Mouse (Mus musculus) hindbrain, embryonic 12.5 days (tissue): ENCODE results near the gene Telo2. TPM values are rescaled to one million over a fixed set of nuclear protein-coding genes. Genes with fewer than 3 reads are reported as not detected.
"Not testable (repeated sequence)": the region's sequence is repeated elsewhere in the genome, so short reads cannot be mapped to it uniquely, and the experiment has no call there.

Source experiments
- ATAC-seq: fragments of 200-750 bp; cut with Nextera tagmentation; 2 replicates; pipeline ENCODE4 v1.8.0; 2017; ENCODE audit warnings: moderate TSS enrichment; ENCODE audit not compliant: low FRiP score
- H3K27ac ChIP-seq: fragments of 300-500 bp; sonication (generic); 2 replicates; pipeline ENCODE4 v1.5.1; 2016; ENCODE audit warnings: mild to moderate bottlenecking
- H3K27me3 ChIP-seq: fragments of 300-500 bp; sonication (generic); 2 replicates; pipeline ENCODE4 v1.6.1; 2016; ENCODE audit warnings: mild to moderate bottlenecking
- H3K36me3 ChIP-seq: fragments of 300-500 bp; sonication (generic); 2 replicates; pipeline ENCODE4 v1.6.1; 2016; ENCODE audit warnings: mild to moderate bottlenecking
- H3K4me1 ChIP-seq: fragments of 300-500 bp; sonication (generic); 2 replicates; pipeline ENCODE4 v1.6.1; 2016
- H3K4me2 ChIP-seq: fragments of 300-500 bp; sonication (generic); replicated peaks from 2 replicates; pipeline ENCODE4 v1.6.1; 2016; ENCODE audit warnings: mild to moderate bottlenecking
- H3K4me3 ChIP-seq: fragments of 300-500 bp; sonication (generic); 2 replicates; pipeline ENCODE4 v1.5.1; 2016; ENCODE audit warnings: mild to moderate bottlenecking
- H3K9ac ChIP-seq: fragments of 300-500 bp; sonication (generic); 2 replicates; pipeline ENCODE4 v1.6.1; 2016; ENCODE audit warnings: mild to moderate bottlenecking, moderate library complexity
- H3K9me3 ChIP-seq: fragments of 300-500 bp; sonication (generic); replicated peaks from 2 replicates; pipeline ENCODE4 v1.6.1; 2016; ENCODE audit warnings: mild to moderate bottlenecking
- WGBS: fragments of 180-500 bp; shearing (Covaris S2); methylation state at CpG from one replicate; pipeline ENCODE4 v1.1.7; 2016; 5-methylcytosine and 5-hydroxymethylcytosine counted together
- polyA plus RNA-seq: library from polyadenylated mRNA; unstranded; fragments of >200 nt; fragmentation: Nextera tagmentation; extraction: Ambion mirVana; gene quantifications from 2 replicates; pipeline ENCODE4 v1.2.1, GENCODE M21; 2016

The Telo2 gene
- polyA plus RNA-seq: 42.5 and 43.2 TPM in 2 replicates

- 5% methylated on average over 40 of the region's 40 CpGs for WGBS
- Histone ChIP-seq H3K9ac (peak within 1 kb of the TSS; percentile 84), H3K4me1 (peaks cover 11% of the 10 kb centered on the region), H3K27ac (peak within 1 kb of the TSS; percentile 85), H3K9me3 (no peaks in the 10 kb centered on the region), H3K4me3 (peak within 1 kb of the TSS; percentile 65), H3K4me2 (peak within 1 kb of the TSS; percentile 98), H3K27me3 (0 out of 2 replicates have a peak, but pooled peaks cover 5% of the 10 kb centered on the region), H3K36me3 (peaks cover 15% of the 10 kb centered on the region; the same call in 1 of the 2 replicates)
- peak; percentile 92 for ATAC-seq
Observed at GRCm38 (mm10) chr17:25115664-25116432, at the start of gene Telo2. Gene Telo2 (minus strand): TSS chr17:25115967.

DNA sequence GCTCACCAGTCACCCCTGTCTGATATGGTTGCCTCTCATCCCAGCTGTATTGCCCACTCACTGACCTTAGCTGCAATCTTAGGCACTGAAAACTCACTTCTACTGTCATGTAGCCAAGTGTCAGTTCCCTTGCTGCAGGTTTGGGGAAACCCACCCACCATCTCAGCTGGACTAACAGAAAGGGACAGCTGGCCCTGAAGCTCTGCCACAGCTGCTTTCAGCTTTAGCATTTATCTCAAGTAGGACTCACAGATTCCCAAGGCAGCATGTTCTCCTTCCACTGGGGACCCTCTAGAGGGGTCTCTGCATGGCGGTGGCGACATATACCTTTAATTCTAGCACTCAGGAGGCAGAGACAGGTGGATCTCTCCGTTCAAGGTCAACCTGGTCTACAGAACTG, 49.0 kb upstream of the Telo2 start:
- Histone ChIP-seq H3K27ac (no peak overlapping the region), H3K9me3 (no peaks in the 10 kb centered on the region), H3K36me3 (peaks cover 19% of the 10 kb centered on the region), H3K4me1 (no peaks in the 10 kb centered on the region), H3K27me3 (no peaks in the 10 kb centered on the region), H3K4me2 (no peak overlapping the region), H3K4me3 (no peak overlapping the region), H3K9ac (no peak overlapping the region)
- ATAC-seq: no peak
- WGBS: 84% methylated on average over 3 of the region's 3 CpGs

- WGBS: 76% methylated on average over 7 of the region's 7 CpGs
Observed at GRCm38 (mm10) chr17:25163387-25163786, 47.6 kb upstream of the Telo2 start.

GRCm38 (mm10) chr17:25162161-25162560, 46.4 kb upstream of the Telo2 start, which contains the start of gene Ccdc154:
Gene Ccdc154 (plus strand): TSS chr17:25162461.
- Histone ChIP-seq H3K36me3 (peaks cover 36% of the 10 kb centered on the region), H3K27ac (no peak within 1 kb of the TSS), H3K4me2 (no peak within 1 kb of the TSS)

More at GRCm38 (mm10) chr17:25163387-25163786, 47.6 kb upstream of the Telo2 start:
- no peak overlapping the region for H3K9ac ChIP-seq
- no peak overlapping the region for H3K4me3 ChIP-seq
- peaks cover 26% of the 10 kb centered on the region for H3K36me3 ChIP-seq
- no peaks in the 10 kb centered on the region for H3K9me3 ChIP-seq
- no peak overlapping the region for H3K27ac ChIP-seq
- no peaks in the 10 kb centered on the region for H3K27me3 ChIP-seq
- H3K4me1 ChIP-seq: no peaks in the 10 kb centered on the region
- H3K4me2 ChIP-seq: no peak overlapping the region
- ATAC-seq: no peak

DNA sequence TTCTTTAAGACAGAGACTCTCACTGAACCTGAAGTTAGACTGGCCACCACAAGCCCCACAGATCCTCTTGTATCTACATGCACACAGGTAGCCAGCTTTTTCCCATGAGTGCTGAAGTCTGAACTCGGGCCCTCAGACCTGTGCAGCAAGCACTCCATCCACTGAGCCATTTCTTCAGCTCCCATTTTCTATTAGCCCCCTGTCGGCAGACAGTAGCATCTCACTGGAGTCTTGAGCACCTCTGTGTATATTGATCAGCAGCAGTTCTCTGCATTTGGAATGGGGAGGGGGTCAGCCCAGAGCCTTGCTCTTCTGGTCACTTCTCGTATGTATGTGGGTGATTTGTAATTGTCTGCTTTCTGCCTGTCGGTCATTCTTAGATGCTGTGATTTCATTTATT, 24.2 kb upstream of the Telo2 start:
- H3K27ac ChIP-seq: no peak overlapping the region
- WGBS: 77% methylated on average over 4 of the region's 4 CpGs

More at GRCm38 (mm10) chr17:25162161-25162560, 46.4 kb upstream of the Telo2 start, which contains the start of gene Ccdc154:
- Histone ChIP-seq H3K4me1 (no peaks in the 10 kb centered on the region), H3K27me3 (no peaks in the 10 kb centered on the region), H3K9me3 (no peaks in the 10 kb centered on the region), H3K4me3 (no peak within 1 kb of the TSS), H3K9ac (no peak within 1 kb of the TSS)
- WGBS: 90% methylated on average over 1 of the region's 1 CpGs
- ATAC-seq: no peak

DNA sequence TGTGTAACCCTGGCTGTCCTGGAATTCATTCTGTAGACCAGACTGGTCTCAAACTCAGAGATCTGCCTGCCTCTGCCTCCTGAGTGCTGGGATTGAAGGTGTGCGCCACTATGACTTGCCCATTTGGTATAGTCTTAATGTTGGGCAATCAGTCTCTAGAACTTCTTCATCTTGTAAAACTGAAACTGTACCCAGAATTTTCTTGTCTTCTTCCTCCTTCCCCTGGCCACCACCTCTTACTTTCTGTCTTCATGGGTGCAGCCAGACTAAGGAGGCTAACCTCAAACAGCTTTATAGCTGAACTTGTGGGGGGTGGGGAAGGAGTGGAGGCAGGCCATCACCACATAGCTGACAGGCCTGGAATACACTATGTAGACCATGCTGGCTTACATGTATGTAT, 23.0 kb upstream of the Telo2 start:
- Histone ChIP-seq H3K27ac (no peak overlapping the region), H3K4me3 (no peak overlapping the region), H3K4me1 (peaks cover 17% of the 10 kb centered on the region), H3K9me3 (no peaks in the 10 kb centered on the region), H3K27me3 (no peaks in the 10 kb centered on the region), H3K4me2 (no peak overlapping the region), H3K9ac (no peak overlapping the region), H3K36me3 (peaks cover 11% of the 10 kb centered on the region)
- no peak for ATAC-seq
- 100% methylated on average over 1 of the region's 1 CpGs for WGBS

More for the DNA sequence above, 24.2 kb upstream of the Telo2 start:
- ATAC-seq: no peak
- no peak overlapping the region for H3K9ac ChIP-seq
- peaks cover 21% of the 10 kb centered on the region for H3K36me3 ChIP-seq
- H3K27me3 ChIP-seq: no peaks in the 10 kb centered on the region
- H3K4me3 ChIP-seq: no peak overlapping the region
- peaks cover 7% of the 10 kb centered on the region; the same call in 1 of the 2 replicates for H3K4me1 ChIP-seq
- no peaks in the 10 kb centered on the region for H3K9me3 ChIP-seq
- no peak overlapping the region for H3K4me2 ChIP-seq

DNA sequence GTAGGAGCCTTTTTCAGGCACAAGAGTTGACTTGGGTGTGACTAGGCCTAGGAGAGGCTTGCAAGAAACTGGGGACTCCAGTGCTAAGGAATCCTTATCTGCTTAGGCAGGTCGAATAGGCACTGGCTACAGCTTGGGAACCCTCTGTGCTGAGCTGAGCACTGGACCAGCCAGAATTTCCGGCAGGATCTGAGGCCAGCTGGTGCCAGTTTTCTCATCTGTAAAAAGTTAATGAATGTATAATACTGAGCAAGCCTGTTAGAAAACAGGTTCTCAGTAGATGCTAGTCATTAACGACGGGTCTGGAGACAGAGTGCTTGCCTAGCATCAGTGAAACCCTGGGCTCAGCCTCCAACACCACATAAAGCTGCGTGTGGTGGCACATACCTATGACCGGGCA, 19.9 kb upstream of the Telo2 start:
- H3K4me3 ChIP-seq: no peak overlapping the region
- H3K9ac ChIP-seq: no peak overlapping the region
- WGBS: 93% methylated on average over 6 of the region's 6 CpGs
- peaks cover 17% of the 10 kb centered on the region for H3K4me1 ChIP-seq
- no peak overlapping the region for H3K4me2 ChIP-seq
- H3K27me3 ChIP-seq: no peaks in the 10 kb centered on the region
- H3K9me3 ChIP-seq: no peaks in the 10 kb centered on the region
- ATAC-seq: no peak
- H3K27ac ChIP-seq: no peak overlapping the region
- H3K36me3 ChIP-seq: peaks cover 2% of the 10 kb centered on the region; the same call in 1 of the 2 replicates

DNA sequence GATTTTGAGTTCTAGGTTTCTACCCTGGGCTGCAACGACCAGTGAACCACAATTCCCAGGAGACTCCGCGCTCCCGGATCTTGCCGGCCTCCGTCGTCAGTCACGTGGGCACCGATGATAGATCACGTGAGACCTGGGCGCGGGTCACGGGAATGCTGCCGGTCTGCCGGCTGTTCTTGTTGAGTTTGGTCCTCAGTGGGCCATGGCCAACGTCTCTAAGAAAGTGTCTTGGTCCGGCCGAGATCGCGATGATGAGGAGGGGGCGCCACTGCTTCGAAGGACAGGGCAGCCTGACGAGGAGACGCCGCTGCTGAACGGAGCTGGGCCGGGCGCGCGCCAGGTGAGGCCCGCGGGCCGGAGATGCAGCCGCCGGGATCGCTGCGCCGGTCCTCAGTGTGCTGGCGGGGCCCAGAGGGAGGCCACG, 17.5 kb upstream of the Telo2 start, which contains the start of gene Clcn7:
TSS of gene Clcn7 (plus strand) at position 117 of the 424 bp plus-strand sequence.
- peak within 1 kb of the TSS; percentile 80 for H3K9ac ChIP-seq
- no peaks in the 10 kb centered on the region; the same call in 1 of the 2 replicates for H3K36me3 ChIP-seq
- peak; percentile 87 for ATAC-seq
- H3K27ac ChIP-seq: no peak within 1 kb of the TSS
- no peaks in the 10 kb centered on the region for H3K27me3 ChIP-seq
- H3K4me3 ChIP-seq: peak within 1 kb of the TSS; percentile 89
- under 1% methylated on average over 36 of the region's 40 CpGs for WGBS
- peak within 1 kb of the TSS; percentile 76 for H3K4me2 ChIP-seq
- peaks cover 17% of the 10 kb centered on the region for H3K4me1 ChIP-seq
- H3K9me3 ChIP-seq: no peaks in the 10 kb centered on the region

- H3K9me3 ChIP-seq: no peaks in the 10 kb centered on the region
- WGBS: 100% methylated on average over 1 of the region's 1 CpGs
- H3K9ac ChIP-seq: no peak overlapping the region
- H3K4me3 ChIP-seq: no peak overlapping the region
- no peak overlapping the region for H3K27ac ChIP-seq
- no peaks in the 10 kb centered on the region for H3K27me3 ChIP-seq
- ATAC-seq: no peak
- H3K4me2 ChIP-seq: no peak overlapping the region
- peaks cover 10% of the 10 kb centered on the region for H3K4me1 ChIP-seq
- H3K36me3 ChIP-seq: no peaks in the 10 kb centered on the region
Observed at GRCm38 (mm10) chr17:25130060-25130459, 14.3 kb upstream of the Telo2 start.

GRCm38 (mm10) chr17:25127681-25128080, 11.9 kb upstream of the Telo2 start:
- 80% methylated on average over 9 of the region's 9 CpGs for WGBS
- ATAC-seq: no peak
- 0 out of 2 replicates have a peak, but pooled peaks cover 3% of the 10 kb centered on the region for H3K27me3 ChIP-seq
- H3K4me2 ChIP-seq: no peak overlapping the region
- H3K27ac ChIP-seq: no peak overlapping the region
- H3K4me1 ChIP-seq: no peaks in the 10 kb centered on the region
- H3K4me3 ChIP-seq: no peak overlapping the region
- no peaks in the 10 kb centered on the region for H3K36me3 ChIP-seq
- H3K9ac ChIP-seq: no peak overlapping the region
- no peaks in the 10 kb centered on the region for H3K9me3 ChIP-seq

DNA sequence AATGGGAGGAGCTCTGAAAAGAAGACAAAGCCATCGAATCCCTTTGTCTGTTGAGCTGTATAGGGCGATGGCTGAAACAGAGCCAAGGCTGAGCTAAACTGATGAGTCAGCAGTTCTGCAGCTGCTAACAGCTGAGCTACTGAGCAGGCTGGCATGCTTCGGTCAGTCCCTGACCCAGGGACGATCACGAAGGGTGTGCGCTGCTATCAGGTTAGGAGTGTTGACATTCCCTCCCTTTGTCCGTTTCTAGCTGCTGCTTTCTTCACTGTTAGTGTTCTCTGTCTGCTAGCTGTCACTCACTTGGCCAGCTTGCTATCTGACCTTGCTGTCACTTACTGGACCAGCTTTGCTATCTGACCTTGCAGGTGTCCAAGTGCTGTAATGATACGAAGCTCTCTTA, 11.3 kb upstream of the Telo2 start:
- ATAC-seq: no peak
- H3K4me2 ChIP-seq: no peak overlapping the region
- no peak overlapping the region for H3K27ac ChIP-seq
- 0 out of 2 replicates have a peak, but pooled peaks cover 4% of the 10 kb centered on the region for H3K27me3 ChIP-seq
- no peaks in the 10 kb centered on the region for H3K9me3 ChIP-seq
- no peak overlapping the region for H3K4me3 ChIP-seq
- no peak overlapping the region for H3K9ac ChIP-seq
- 56% methylated on average over 8 of the region's 8 CpGs for WGBS
- H3K36me3 ChIP-seq: no peaks in the 10 kb centered on the region
- H3K4me1 ChIP-seq: no peaks in the 10 kb centered on the region

DNA sequence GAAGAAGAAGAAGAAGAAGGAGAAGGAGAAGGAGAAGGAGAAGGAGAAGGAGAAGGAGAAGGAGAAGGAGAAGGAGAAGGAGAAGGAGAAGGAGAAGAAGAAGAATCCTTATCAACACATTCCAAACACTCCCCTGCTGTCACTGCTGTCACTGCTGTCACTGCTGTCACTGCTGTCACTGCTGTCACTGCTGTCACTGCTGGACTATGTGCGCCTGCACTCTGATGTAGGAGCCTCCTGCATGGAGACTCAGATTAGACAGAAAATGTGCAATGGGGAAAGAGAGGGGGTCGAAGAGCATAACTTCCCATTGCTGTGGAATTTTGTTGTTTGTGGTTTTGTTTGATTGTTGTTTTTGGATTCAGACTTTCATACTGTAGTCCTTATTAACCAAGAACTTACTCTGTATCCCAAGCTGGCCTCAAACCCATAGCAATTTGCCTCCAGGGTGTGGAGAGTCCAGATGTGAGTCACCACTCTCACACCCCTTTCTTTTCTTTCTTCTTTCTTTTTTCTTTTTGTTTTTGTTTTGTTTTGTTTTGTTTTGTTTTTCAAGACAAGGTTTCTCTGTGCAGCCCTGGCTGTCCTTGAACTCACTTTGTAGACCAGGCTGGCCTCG, 9.8 kb upstream of the Telo2 start:
- H3K36me3 ChIP-seq, H3K9me3 ChIP-seq, ATAC-seq, H3K27ac ChIP-seq, H3K4me2 ChIP-seq, H3K4me1 ChIP-seq, H3K9ac ChIP-seq, H3K4me3 ChIP-seq: not testable (repeated sequence)
- WGBS: 74% methylated on average over 3 of the region's 3 CpGs
- H3K27me3 ChIP-seq: peaks cover 15% of the 10 kb centered on the region; the same call in 1 of the 2 replicates
